ENCODE assay signal across 9 mouse cellular contexts in the genomic region with DNA sequence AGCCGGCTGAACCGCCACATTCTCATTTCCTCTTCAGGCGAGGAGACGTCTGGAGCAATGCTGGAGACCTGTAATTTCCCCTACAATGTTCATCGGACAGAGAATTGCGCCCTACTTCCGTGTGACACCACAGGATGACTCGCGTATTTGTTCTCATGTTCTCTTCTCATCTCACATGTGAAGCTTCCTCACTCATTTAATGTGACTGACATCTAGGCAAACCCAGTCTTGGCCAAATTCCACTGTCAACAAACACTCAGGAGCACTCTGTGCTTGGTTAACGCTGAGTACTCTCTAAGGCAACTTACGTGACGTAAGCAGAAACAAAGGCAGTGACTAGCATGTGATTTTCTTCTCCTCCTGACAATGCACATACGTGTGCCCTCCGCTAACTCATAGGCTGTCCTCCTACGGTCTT. TPM values are rescaled to one million over a fixed set of nuclear protein-coding genes. Genes with fewer than 3 reads are reported as not detected.
DNase-seq lines count a peak whose midpoint lies in the region; ATAC-seq lines count a peak whose summit lies in the region.
"Had no signal": no experiment of that assay in that cellular context is flagged by ENCODE, and none has a peak within 500 bp of the region (broad histone marks: within the 10 kb centered on the region; RNA-seq: fewer than 3 reads in every experiment).

No protein-coding gene starts in this region.

- ATAC-seq in kidney, embryonic 16.5 days (ENCODE audit: low FRiP score, low TSS enrichment) = no peak
- peak; percentile 42 for ATAC-seq in common myeloid progenitor, adult 5-6 weeks (replicated peaks; ENCODE audit: low read depth, poor library complexity, severe bottlenecking)

- intact Hi-C loops in left cerebral cortex, postnatal 36 days (cut with DNase I) = no loop called here

- H3K4me3 ChIP-seq in kidney, embryonic 16.5 days (ENCODE audit: low read length) = no peak overlapping the region
- H3K4me3 ChIP-seq: heart, embryonic 12.5 days had no signal

- no peak overlapping the region for H3K9ac ChIP-seq in kidney, embryonic 16.5 days (replicated peaks; ENCODE audit: low read length)
- H3K9ac ChIP-seq: heart, embryonic 12.5 days had no signal

- peaks cover 27% of the 10 kb centered on the region for H3K4me1 ChIP-seq in kidney, embryonic 16.5 days (ENCODE audit: insufficient read depth, low read length)

- no peak overlapping the region for H3K4me2 ChIP-seq in kidney, embryonic 16.5 days (replicated peaks; ENCODE audit: low read depth, low read length)
- H3K4me2 ChIP-seq: heart, embryonic 12.5 days had no signal

- WGBS in kidney, embryonic 16.5 days = 79% methylated on average over 15 of the region's 15 CpGs
- 30% methylated on average over 15 of the region's 15 CpGs for WGBS in large intestine, adult 2 months

- no peaks in the 10 kb centered on the region for H3K27me3 ChIP-seq in kidney, embryonic 16.5 days (ENCODE audit: insufficient read depth, low read length)
- H3K27me3 ChIP-seq: heart, embryonic 12.5 days had no signal

- peak; percentile 14 to 48 for DNase-seq in kidney, postnatal 25 days
- peak; percentile 88 for DNase-seq in large intestine, adult 2 months (ENCODE audit: low read depth, low spot score)
- peak; percentile 60 to 73 for DNase-seq in monocyte, adult 2 months (ENCODE audit: low read depth in 1 of 2, low spot score in 2 of 2)
- DNase-seq in left cerebral cortex, postnatal 36 days (ENCODE audit: low spot score in 2 of 2) = no peak
- DNase-seq in layer of hippocampus, adult 9-10 months (ENCODE audit: low spot score) = no peak
- DNase-seq: left cerebral cortex, postnatal 4 days had no signal

- H3K27ac ChIP-seq in kidney, embryonic 16.5 days (ENCODE audit: low read length) = no peak overlapping the region

- 0 out of 2 replicates have a peak, but pooled peaks cover 8% of the 10 kb centered on the region for H3K36me3 ChIP-seq in kidney, embryonic 16.5 days (ENCODE audit: insufficient read depth, low read length)

- no peaks in the 10 kb centered on the region for H3K9me3 ChIP-seq in kidney, embryonic 16.5 days (ENCODE audit: low read length)
- H3K9me3 ChIP-seq: heart, embryonic 12.5 days had no signal

RNA-seq across cellular contexts. Expression of gene Gde1, which starts 2.4 kb away (rescaled TPM):
- polyA plus RNA-seq in kidney, embryonic 16.5 days (2015; fragmentation: Nextera tagmentation; extraction: Ambion mirVana) = 106 and 109 TPM in 2 replicates
- total RNA-seq in common myeloid progenitor, adult 5-6 weeks (2017) = 26.6 and 38.0 TPM in 2 replicates
- polyA plus RNA-seq in large intestine, adult 2 months (2012; rRNA removed) = 36.0 and 74.9 TPM in 2 replicates
- 100 to 1,000 TPM; 258 to 307 TPM for total RNA-seq in left cerebral cortex, postnatal 36 days (2021)

RNA-seq across cellular contexts. Expression of gene Ccp110, which starts 9.2 kb away (rescaled TPM):
- polyA plus RNA-seq in kidney, embryonic 16.5 days (2015; fragmentation: Nextera tagmentation; extraction: Ambion mirVana) = 20.0 and 21.1 TPM in 2 replicates
- total RNA-seq in common myeloid progenitor, adult 5-6 weeks (2017) = 26.8 and 33.1 TPM in 2 replicates
- polyA plus RNA-seq in large intestine, adult 2 months (2012; rRNA removed) = 1.1 and 1.5 TPM in 2 replicates
- total RNA-seq in left cerebral cortex, postnatal 36 days (2021) = 10 to 100 TPM; 50.0 to 52.4 TPM

RNA-seq across cellular contexts. Expression of gene Vps35l, which starts 36.9 kb away (rescaled TPM):
- polyA plus RNA-seq in kidney, embryonic 16.5 days (2015; fragmentation: Nextera tagmentation; extraction: Ambion mirVana) = 72.8 and 81.0 TPM in 2 replicates
- total RNA-seq in common myeloid progenitor, adult 5-6 weeks (2017) = 33.3 and 53.9 TPM in 2 replicates
- polyA plus RNA-seq in large intestine, adult 2 months (2012; rRNA removed) = 33.2 and 43.2 TPM in 2 replicates
- total RNA-seq in left cerebral cortex, postnatal 36 days (2021) = 10 to 100 TPM; 55.8 to 60.3 TPM

Comparison
In these comparisons a context has a peak if more than half of its experiments do, and no peak if none do; other contexts are left out.
1. DNase-seq: peak in kidney, postnatal 25 days (2 of 2), large intestine, adult 2 months (single experiment) and monocyte, adult 2 months (2 of 2); none in left cerebral cortex, postnatal 36 days (0 of 2) and layer of hippocampus, adult 9-10 months (single experiment).